Mouse (Mus musculus): ENCODE data around the gene Olfr281.

- no peak for TF ChIP-seq CTCF (IDR thresholded peaks at IDR 0.05; ENCODE audit: extremely low read depth, insufficient read depth, insufficient read length, insufficient replicate concordance)
- no peak for TF ChIP-seq POLR2A (IDR thresholded peaks at IDR 0.05; ENCODE audit: low read depth, low read length)
These were observed 27.6 kb upstream of the Olfr281 start for GRCm38 (mm10) chr15:98424753-98425152.
